Mouse (Mus musculus): ENCODE measurements around the gene Smc5. TPM values are rescaled to one million over a fixed set of nuclear protein-coding genes. Genes with fewer than 3 reads are reported as not detected.

Gene Smc5
- polyA plus RNA-seq, 1 experiment: 9.5 TPM

GRCm38 (mm10) chr19:23159780-23160395 lies 113.8 kb downstream of the Smc5 start:
- 43% methylated on average over 10 of the region's 10 CpGs for WGBS
- DNase-seq: no peak
- Histone ChIP-seq H3K4me1 (ENCODE audit: control insufficient read depth, insufficient read depth, low read length) (peaks cover 30% of the 10 kb centered on the region), H3K4me3 (replicated peaks; ENCODE audit: extremely low read depth, low read depth, low read length) (no peak overlapping the region)
- TF ChIP-seq CTCF (IDR thresholded peaks at IDR 0.05; ENCODE audit: insufficient read depth, low read length) (no peak), POLR2A (IDR thresholded peaks at IDR 0.05; ENCODE audit: borderline replicate concordance, extremely low read depth, low read depth, low read length) (no peak)

Other genes with a start within 250 kb of the Smc5 start
- gene Klf9, start 132.7 kb downstream of the Smc5 start, polyA plus RNA-seq (2012; rRNA removed): 46.9 and 97.8 TPM in 2 replicates
- gene Mamdc2, start 174.5 kb upstream of the Smc5 start, polyA plus RNA-seq (2012; rRNA removed): 68.2 and 75.8 TPM in 2 replicates

Data from lung, adult 2 months (tissue).